Mouse (Mus musculus) ZHBTc4 (cell line): ENCODE measurements around the gene Ikzf2.
A peak's percentile ranks its signal among the peaks of the same experiment; 100 is the strongest.

Experiments used
- DNase-seq: peaks from one replicate; pipeline ENCODE4 v3.0.0-alpha.2; 2011; ENCODE audit warnings: low read depth, low spot score

The Ikzf2 gene

GRCm38 (mm10) chr1:69687076-69687991 lies at the start of gene Ikzf2:
TSS of gene Ikzf2 (minus strand) at chr1:69687245.
- DNase-seq: peak; percentile 85

DNA sequence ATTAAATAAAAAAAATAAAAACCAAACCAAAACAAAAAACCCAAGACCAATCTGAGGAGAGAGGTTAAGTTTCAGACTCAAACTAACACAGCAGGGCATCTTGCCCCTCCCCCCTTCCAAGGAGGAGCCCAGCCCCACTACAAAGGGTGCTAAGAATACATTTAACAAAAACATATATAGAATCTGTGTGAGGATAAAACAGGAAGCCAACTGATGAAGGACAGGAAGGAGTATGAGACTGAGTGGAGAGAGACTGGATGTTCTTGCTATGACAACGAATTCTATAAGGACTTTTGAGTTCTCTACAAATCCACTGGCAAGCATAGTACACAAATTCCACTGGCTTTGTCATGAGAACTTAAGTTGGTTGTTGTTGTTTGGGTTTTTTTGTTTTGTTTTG lies 42.7 kb upstream of the Ikzf2 start:
- no peak for DNase-seq

DNA sequence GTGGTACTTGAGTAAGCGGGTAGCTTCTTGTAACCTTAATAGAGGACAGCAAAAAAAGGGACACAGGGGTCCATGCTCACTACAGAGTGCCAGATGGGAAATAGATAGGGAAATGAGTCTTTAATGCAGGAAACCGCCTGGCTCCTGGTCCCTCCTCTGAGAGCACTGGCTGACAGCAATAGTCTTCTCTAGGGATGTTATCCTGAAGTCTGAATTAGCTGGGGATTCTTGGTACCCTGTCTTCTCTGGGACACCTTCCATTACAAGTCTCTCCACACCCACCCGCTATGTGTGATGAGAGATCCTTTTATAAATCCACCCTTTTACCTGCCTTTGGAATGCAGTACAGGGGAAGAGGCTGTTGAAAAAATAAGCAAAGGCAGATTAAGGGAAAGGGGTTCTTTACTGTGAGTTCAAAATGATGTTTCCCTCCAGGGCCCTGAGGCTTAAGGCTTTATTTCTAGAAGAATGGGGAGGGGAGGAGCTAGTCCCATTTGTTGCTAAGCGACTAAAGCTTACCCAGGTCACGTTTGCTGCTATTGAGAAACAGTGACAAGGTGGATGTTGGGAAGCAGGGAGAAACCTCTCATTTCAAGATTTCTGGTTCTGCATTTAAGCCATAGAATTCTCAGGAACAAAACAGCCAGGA lies 42.1 kb upstream of the Ikzf2 start:
- peak; percentile 21 for DNase-seq

- DNase-seq: peak; percentile 25
These were observed 40.9 kb upstream of the Ikzf2 start for GRCm38 (mm10) chr1:69727968-69728367.

DNA sequence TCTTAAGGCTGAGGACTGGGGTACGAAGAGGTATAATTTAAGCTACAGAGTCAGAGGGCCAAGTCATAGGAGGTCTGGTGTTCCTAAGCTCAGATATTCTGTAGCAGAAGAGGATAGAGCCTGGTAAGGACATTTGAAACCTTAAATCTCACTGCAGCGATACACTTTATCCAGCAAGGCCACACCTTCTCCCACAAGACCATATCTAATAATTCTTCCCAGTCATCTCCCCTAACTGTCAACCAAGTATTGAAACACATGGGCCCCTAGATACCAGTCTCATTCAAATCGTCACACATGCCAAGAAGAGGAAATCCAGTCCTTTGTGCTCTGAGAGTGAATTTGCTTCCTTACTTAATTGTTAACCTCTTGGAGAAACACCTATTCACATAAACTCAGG lies 30.1 kb upstream of the Ikzf2 start:
- DNase-seq: no peak

DNA sequence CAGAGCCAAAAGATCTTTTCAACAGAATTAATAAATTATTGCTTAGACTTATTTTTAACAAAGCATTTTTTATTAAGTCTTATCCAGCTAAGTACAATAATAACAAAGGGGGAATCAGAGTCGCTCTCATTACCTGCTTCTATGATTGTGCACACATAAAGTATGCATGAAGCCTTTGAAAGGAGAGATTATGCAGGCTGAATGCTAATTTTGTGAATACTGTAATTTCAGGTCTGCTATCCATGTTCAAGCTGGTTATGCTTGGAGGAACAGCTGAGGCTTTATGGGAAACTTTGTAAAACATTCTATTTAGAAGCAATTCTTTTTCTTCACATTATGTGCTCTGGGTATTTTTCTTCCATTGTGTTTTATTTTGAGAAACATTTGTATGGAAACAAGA lies 21.5 kb upstream of the Ikzf2 start:
- no peak for DNase-seq

- no peak for DNase-seq
These were observed 16.6 kb upstream of the Ikzf2 start for GRCm38 (mm10) chr1:69703506-69704156.

DNA sequence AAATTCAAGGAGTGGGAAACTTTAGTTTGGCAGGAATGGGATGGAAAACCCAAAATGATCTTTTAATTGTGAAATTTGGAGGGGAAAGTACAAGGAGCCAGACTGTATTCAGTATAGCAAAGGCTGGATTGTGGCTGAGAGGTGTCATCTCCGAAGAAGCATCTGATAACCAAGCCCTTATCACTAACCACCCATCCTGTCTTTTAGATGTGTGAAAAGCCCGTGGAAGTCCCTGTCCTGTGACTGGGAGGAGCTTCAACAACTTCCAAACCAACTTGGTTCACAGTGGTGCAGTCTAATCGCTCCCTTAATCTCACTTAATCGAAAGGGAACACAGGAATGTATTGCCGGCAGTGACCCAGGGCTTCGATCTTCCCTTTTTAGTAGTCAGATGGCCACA lies 4.9 kb upstream of the Ikzf2 start:
- DNase-seq: no peak

GRCm38 (mm10) chr1:69688961-69689360 lies 1.9 kb upstream of the Ikzf2 start:
- DNase-seq: peak; percentile 78

- no peak for DNase-seq
These were observed 1.1 kb upstream of the Ikzf2 start for GRCm38 (mm10) chr1:69688118-69688517.

DNA sequence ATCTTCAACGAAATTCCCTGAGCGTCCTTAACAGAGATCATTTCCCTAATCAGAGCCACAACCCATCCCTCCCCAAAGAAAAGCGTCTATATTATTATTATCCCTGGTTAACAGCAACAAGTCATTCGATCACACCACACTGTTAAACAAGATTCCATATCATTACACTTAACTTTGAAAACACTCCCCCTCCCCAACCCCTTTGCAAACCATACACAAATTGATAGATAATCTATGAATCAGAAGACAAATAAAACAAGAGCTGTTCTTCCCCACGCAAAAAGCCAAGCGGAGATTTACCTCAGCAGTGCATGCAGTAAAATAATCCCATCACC lies 337 bp downstream of the Ikzf2 start:
- no peak for DNase-seq

- peak; percentile 11 for DNase-seq
These were observed 1.1 kb downstream of the Ikzf2 start for GRCm38 (mm10) chr1:69685890-69686490.

GRCm38 (mm10) chr1:69685049-69685889 lies 1.8 kb downstream of the Ikzf2 start:
- DNase-seq: no peak

DNA sequence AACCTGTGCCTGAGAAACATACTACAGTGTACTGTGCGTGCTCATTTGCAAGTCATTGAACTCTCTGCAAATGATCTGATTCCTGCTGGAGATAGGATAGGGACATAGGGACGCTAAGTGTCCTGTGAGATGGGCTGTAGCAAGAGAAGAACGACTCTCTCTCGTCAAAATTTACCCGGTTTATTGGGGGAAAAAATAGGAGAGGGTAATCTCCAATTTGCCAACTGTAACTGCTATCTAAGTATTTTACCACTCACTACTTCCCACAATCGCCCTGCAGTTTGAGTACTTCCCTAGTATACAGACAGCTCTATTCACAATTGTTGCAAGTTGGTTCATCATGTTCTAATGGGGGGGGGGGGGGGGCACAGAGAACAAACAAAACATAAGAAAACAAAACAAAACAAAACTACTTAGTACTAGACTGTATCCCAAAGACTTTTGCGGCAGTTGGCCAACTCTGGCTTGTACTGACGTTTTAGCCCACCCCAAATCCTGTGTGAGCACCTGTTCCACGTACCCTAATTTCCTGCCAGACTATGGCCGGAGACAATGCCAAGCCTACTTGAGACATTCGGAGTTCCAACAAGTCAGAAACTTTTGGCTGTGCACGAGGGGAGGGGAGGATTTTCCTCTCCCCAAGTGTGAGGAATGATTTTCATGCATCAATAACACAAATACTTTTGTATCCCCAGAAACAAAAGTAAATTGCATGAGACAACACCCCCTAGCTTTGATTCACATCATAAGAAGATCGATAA lies 2.6 kb downstream of the Ikzf2 start:
- DNase-seq: no peak

- DNase-seq: no peak
These were observed 3.2 kb downstream of the Ikzf2 start for GRCm38 (mm10) chr1:69683851-69684250.

DNA sequence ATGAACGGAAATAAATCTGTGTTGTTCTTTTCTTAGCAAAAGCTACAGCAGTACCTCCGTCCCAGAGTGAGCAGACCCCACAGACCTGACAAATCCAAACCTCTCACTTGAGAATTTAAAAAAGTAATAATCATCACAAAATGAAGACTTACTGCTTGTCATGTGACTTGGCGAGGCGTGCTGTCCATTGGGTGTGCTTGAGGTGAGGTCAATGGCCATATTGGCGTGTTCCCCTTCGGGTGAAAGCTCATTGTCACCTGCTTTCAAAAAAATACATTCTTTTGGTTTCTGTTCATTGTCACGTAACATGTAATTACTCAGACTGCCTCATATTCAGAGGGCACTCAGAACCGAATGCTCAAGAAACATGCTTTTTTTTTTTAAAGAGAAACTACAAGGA lies 4.0 kb downstream of the Ikzf2 start:
- DNase-seq: no peak

DNA sequence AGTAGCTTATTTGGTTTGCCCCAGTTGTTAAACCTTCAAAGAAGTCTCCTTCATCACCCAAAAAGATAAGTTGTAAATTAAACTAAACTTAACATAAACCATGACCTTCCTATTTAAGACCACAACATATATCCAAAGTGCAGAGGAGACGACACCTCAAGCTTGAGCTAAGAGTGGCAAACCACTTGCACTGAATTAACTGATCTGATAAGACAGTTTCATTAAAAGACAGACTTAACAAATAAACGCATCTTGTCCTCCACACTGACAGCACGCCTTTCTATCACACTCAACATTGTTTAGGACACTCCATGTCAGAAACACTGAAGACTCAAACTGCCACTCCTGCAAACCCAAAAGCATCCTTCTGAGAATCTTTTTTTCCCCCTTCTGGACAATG lies 4.8 kb downstream of the Ikzf2 start:
- DNase-seq: no peak

DNA sequence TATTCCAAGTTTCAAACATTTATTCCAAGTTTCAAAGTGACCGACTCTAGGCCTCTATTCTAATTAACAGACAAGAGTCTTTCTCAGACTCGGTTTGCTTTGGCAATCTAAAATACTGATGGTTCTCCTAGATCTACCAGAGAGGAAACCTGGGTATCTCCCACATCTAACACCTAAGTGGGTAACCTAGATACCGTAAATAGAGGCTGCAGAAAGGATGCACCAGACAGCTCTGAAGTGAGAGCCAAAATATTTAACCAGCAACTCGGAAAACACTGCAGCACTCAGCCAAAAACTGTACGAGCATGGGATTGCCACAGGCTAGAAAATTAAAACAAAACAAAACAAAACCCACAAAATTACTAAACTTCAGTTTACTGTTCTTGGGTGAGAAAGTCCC lies 6.0 kb downstream of the Ikzf2 start:
- no peak for DNase-seq

DNA sequence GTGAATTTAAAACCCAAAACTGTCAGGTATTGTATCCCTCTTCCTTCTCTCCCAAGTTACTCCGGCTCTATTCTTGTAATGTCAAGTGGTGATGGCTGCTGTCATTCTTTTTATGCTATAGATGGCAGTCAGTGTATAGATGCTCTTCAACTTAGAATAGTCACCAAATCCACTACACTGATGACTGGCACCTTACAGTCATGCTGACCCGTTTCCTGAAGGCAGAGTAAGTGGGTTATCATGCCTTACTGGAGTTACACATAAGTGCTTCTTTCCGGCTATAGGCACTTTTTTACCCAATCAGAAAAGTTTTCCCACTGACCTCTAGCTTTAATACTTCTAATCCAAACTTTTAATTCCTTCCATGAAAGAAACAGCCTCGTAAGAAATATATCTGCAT lies 6.5 kb downstream of the Ikzf2 start:
- DNase-seq: no peak

- DNase-seq: no peak
These were observed 17.1 kb downstream of the Ikzf2 start for GRCm38 (mm10) chr1:69669897-69670404.
